Mouse (Mus musculus) Muller cell, postnatal 12 days (primary cell): Measurements from ENCODE around the gene Rnf17.

ENCODE experiments used
- DNase-seq: peaks from one replicate; pipeline ENCODE4 v3.0.0-alpha.2; 2015; ENCODE audit errors: inconsistent ontology term

Rnf17 gene

GRCm38 (mm10) chr14:56512084-56512483 lies 109.7 kb downstream of the Rnf17 start:
- DNase-seq: no peak

GRCm38 (mm10) chr14:56514775-56515174 lies 112.4 kb downstream of the Rnf17 start:
- no peak for DNase-seq

- no peak for DNase-seq
Observed at GRCm38 (mm10) chr14:56530788-56531187, 128.4 kb downstream of the Rnf17 start.

GRCm38 (mm10) chr14:56544946-56545345 lies 142.6 kb downstream of the Rnf17 start:
- DNase-seq: no peak

- no peak for DNase-seq
Observed at GRCm38 (mm10) chr14:56545491-56545890, 143.1 kb downstream of the Rnf17 start.

- DNase-seq: no peak
Observed at GRCm38 (mm10) chr14:56550960-56551359, 148.6 kb downstream of the Rnf17 start.

GRCm38 (mm10) chr14:56552924-56553323 lies 150.5 kb downstream of the Rnf17 start:
- DNase-seq: no peak

GRCm38 (mm10) chr14:56553331-56553730 lies 150.9 kb downstream of the Rnf17 start:
- DNase-seq: no peak

GRCm38 (mm10) chr14:56554716-56555115 lies 152.3 kb downstream of the Rnf17 start:
- no peak for DNase-seq

GRCm38 (mm10) chr14:56559134-56559533 lies 156.8 kb downstream of the Rnf17 start:
- no peak for DNase-seq

GRCm38 (mm10) chr14:56567476-56567875 lies 165.1 kb downstream of the Rnf17 start:
- no peak for DNase-seq

- no peak for DNase-seq
Observed at GRCm38 (mm10) chr14:56569041-56569440, 166.7 kb downstream of the Rnf17 start.

GRCm38 (mm10) chr14:56571310-56572093 lies 169.1 kb downstream of the Rnf17 start:
- peak; percentile 96 for DNase-seq

- no peak for DNase-seq
Observed at GRCm38 (mm10) chr14:56572546-56572945, 170.2 kb downstream of the Rnf17 start.
